Mouse (Mus musculus): Measurements from ENCODE around the gene Rap1gap2. TPM values are rescaled to one million over a fixed set of nuclear protein-coding genes. Genes with fewer than 3 reads are reported as not detected.

Rap1gap2 gene
- total and polyA plus RNA-seq, 3 experiments: 55.4 to 79.8 (median 76.6) TPM

- Histone ChIP-seq H3K36me3 (replicated peaks in 1 of 2; ENCODE audit: control insufficient read depth in 1 of 2, insufficient read depth in 1 of 2, low read length in 1 of 2) (peaks cover 5 to 23% of the 10 kb centered on the region in 2 experiments), H3K9ac (ENCODE audit: insufficient read depth, low read depth) (peak overlapping the region; percentile 97), H3K4me3 (replicated peaks in 1 of 3; ENCODE audit: low read depth in 2 of 3, low read length in 2 of 3, poor library complexity in 1 of 3) (peak overlapping the region; percentile 68 to 90 (median 81)), H3K79me2 (replicated peaks; ENCODE audit: control insufficient read depth, extremely low read depth, insufficient read depth, poor library complexity, severe bottlenecking) (peaks cover 47% of the 10 kb centered on the region), H3K9me3 (replicated peaks; ENCODE audit: low read length) (no peaks in the 10 kb centered on the region), H3K4me2 (ENCODE audit: insufficient read depth, low read depth, poor library complexity, severe bottlenecking) (peak overlapping the region; percentile 83), H3K27me3 (replicated peaks) (no peaks in the 10 kb centered on the region), H3K27ac (ENCODE audit: insufficient read depth, low read depth) (peak overlapping the region; percentile 98), H3K4me1 (ENCODE audit: control insufficient read depth in 1 of 2, insufficient read depth in 2 of 2) (peaks cover 31 to 76% of the 10 kb centered on the region in 2 experiments)
- in situ Hi-C loops (cut with MboI; ENCODE audit: low pct_ligation_motif_present, low pct_unique_long_range_greater_than_20kb, low sequenced_read_pairs): loop anchor here (5.0 to 10.0 kb wide), 2 partner anchors 35 to 128 kb away; no protein-coding TSS in a partner anchor
- dilution Hi-C loops (cut with MboI; ENCODE audit: extremely low pct_ligation_motif_present, extremely low pct_unique_long_range_greater_than_20kb, low sequenced_read_pairs): no loop called here
- DNase-seq (ENCODE audit: extremely low read depth): peak; percentile 82
- TF ChIP-seq ZC3H11A (IDR thresholded peaks at IDR 0.05; ENCODE audit: low read depth, low read length) (no peak), POLR2AphosphoS2 (IDR thresholded peaks at IDR 0.05; ENCODE audit: low read depth, low read length) (no peak), KAT2A (IDR thresholded peaks at IDR 0.05; ENCODE audit: insufficient replicate concordance, low read length) (peak; percentile 56; the same call in 1 of the 2 replicates), HCFC1 (IDR thresholded peaks at IDR 0.05; ENCODE audit: low read depth, low read length) (no peak; the same call in none of the 2 replicates), POLR2A (IDR thresholded peaks at IDR 0.05; ENCODE audit: low read depth, low read length) (peak; percentile 82), UBTF (IDR thresholded peaks at IDR 0.05; ENCODE audit: low read depth, low read length) (peak; percentile 88; the same call in 1 of the 2 replicates), TBP (conservative IDR thresholded peaks at IDR 0.05; ENCODE audit: low read depth, low read length) (peak; percentile 80), USF1 (IDR thresholded peaks at IDR 0.05; ENCODE audit: low read depth, low read length) (peak; percentile 81), EP300 (IDR thresholded peaks at IDR 0.05; ENCODE audit: low read length) (peak; percentile 15; the same call in 1 of the 2 replicates), SIN3A (IDR thresholded peaks at IDR 0.05; ENCODE audit: low read length) (no peak), PAX5 (IDR thresholded peaks at IDR 0.05; ENCODE audit: low read length) (no peak), SMC3 (IDR thresholded peaks at IDR 0.05; ENCODE audit: low read depth, low read length) (peak; percentile 15; the same call in 1 of the 2 replicates), RAD21 (IDR thresholded peaks at IDR 0.05; ENCODE audit: low read depth, low read length) (no peak; the same call in 1 of the 2 replicates), MAFK (IDR thresholded peaks at IDR 0.05; ENCODE audit: insufficient replicate concordance, low read length) (no peak), RCOR1 (conservative IDR thresholded peaks at IDR 0.05; ENCODE audit: low read depth, low read length) (peak; percentile 14; the same call in 1 of the 2 replicates), NELFE (IDR thresholded peaks at IDR 0.05; ENCODE audit: low read depth, low read length) (peak; percentile 77), ZMIZ1 (IDR thresholded peaks at IDR 0.05; ENCODE audit: low read depth, low read length) (peak; percentile 68; the same call in 1 of the 2 replicates), CTCF (conservative IDR thresholded peaks at IDR 0.05 in 1 of 2, IDR thresholded peaks at IDR 0.05 in 1 of 2; ENCODE audit: low read depth in 2 of 2, low read length in 2 of 2) (peak in 1 of 2 experiments; percentile 26; a peak in 2 of 4 replicates), E2F4 (IDR thresholded peaks at IDR 0.05; ENCODE audit: insufficient replicate concordance, low read depth, low read length) (no peak), TCF12 (IDR thresholded peaks at IDR 0.05; ENCODE audit: low read depth, low read length) (peak; percentile 85), ZNF384 (IDR thresholded peaks at IDR 0.05; ENCODE audit: low read depth, low read length) (no peak), MAX (IDR thresholded peaks at IDR 0.05; ENCODE audit: low read length) (peak; percentile 28; the same call in 1 of the 2 replicates), NRF1 (IDR thresholded peaks at IDR 0.05; ENCODE audit: low read depth, low read length) (peak; percentile 15), MXI1 (IDR thresholded peaks at IDR 0.05; ENCODE audit: low read depth, low read length) (no peak; the same call in 1 of the 2 replicates), ETS1 (conservative IDR thresholded peaks at IDR 0.05; ENCODE audit: low read depth, low read length) (peak; percentile 20), JUND (conservative IDR thresholded peaks at IDR 0.05; ENCODE audit: low read depth, low read length) (no peak), USF2 (conservative IDR thresholded peaks at IDR 0.05; ENCODE audit: low read depth, low read length) (no peak), MEF2A (IDR thresholded peaks at IDR 0.05; ENCODE audit: borderline replicate concordance, low read depth, low read length) (no peak; the same call in 1 of the 2 replicates), ZKSCAN1 (IDR thresholded peaks at IDR 0.05; ENCODE audit: borderline replicate concordance, low read depth, low read length) (no peak), IRF4 (IDR thresholded peaks at IDR 0.05; ENCODE audit: low read depth, low read length) (peak; percentile 34; the same call in 1 of the 2 replicates), MAZ (IDR thresholded peaks at IDR 0.05; ENCODE audit: low read depth, low read length) (peak; percentile 59; the same call in 1 of the 2 replicates), GABPA (IDR thresholded peaks at IDR 0.05; ENCODE audit: insufficient replicate concordance, low read depth, low read length) (no peak), BHLHE40 (IDR thresholded peaks at IDR 0.05; ENCODE audit: low read depth, low read length) (peak; percentile 84), ELF1 (IDR thresholded peaks at IDR 0.05; ENCODE audit: low read depth, low read length) (peak; percentile 75), JUN (IDR thresholded peaks at IDR 0.05; ENCODE audit: insufficient read depth, low read depth, low read length) (no peak), MYC (IDR thresholded peaks at IDR 0.05; ENCODE audit: low read depth, low read length) (no peak), CHD2 (IDR thresholded peaks at IDR 0.05; ENCODE audit: low read length) (no peak), CHD1 (IDR thresholded peaks at IDR 0.05; ENCODE audit: low read depth, low read length) (no peak)
Observed at GRCm38 (mm10) chr11:74522487-74523209, 88.1 kb downstream of the Rap1gap2 start.
